Mouse (Mus musculus): ENCODE measurements around the gene 4933406M09Rik.

- TF ChIP-seq GATA1 (IDR thresholded peaks at IDR 0.05; ENCODE audit: low read length) (no peak), TAL1 (IDR thresholded peaks at IDR 0.05; ENCODE audit: low read length) (no peak)
Observed at GRCm38 (mm10) chr1:134423911-134424310, 38.2 kb downstream of the 4933406M09Rik start.

Measured in erythroblast, embryonic 14.5 days (primary cell).